Mouse (Mus musculus) retina, postnatal 7 days (tissue): ENCODE results near the gene Rsrp1.

Experiments
- DNase-seq: peaks from one replicate; pipeline ENCODE4 v3.0.0-alpha.2; 2012; ENCODE audit warnings: low read depth, low spot score

Rsrp1 gene

GRCm38 (mm10) chr4:134963021-134963776 lies 39.8 kb downstream of the Rsrp1 start:
- peak; percentile 41 for DNase-seq

DNA sequence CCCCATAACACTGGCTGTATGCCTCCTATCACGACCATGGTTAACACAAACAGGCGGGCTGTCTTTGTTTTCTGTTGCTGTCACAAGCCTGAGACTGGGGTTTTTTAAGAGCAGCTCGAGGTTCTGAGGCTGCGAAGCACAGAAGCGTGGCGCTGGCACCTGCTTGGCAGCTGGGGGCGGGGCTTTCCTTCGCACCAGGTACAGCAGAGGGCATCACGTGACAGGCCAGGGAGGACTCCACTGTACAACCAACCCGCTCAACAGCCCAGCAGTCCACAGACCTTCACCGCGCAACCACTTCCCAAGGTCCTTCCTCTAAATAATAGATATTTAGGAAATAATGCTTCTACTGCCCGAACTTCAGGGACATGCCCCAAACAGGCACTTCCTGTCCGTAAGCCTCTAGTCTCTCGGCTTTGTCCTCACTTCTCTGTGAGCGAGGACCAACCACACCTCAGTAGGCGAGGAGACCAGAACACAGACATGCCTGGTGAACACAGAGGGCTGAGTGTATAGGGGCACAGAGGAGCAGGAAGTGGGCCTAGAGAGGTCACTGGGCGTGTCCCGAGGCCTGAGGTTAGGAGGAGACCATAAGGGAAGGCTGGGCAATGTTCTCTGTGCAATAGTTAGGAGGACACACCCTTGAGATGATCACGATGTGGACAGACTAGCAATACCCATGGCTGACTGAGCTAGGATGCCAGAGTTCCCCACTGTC lies 44.7 kb downstream of the Rsrp1 start:
- no peak for DNase-seq

GRCm38 (mm10) chr4:134968605-134968976 lies 45.2 kb downstream of the Rsrp1 start:
- no peak for DNase-seq

DNA sequence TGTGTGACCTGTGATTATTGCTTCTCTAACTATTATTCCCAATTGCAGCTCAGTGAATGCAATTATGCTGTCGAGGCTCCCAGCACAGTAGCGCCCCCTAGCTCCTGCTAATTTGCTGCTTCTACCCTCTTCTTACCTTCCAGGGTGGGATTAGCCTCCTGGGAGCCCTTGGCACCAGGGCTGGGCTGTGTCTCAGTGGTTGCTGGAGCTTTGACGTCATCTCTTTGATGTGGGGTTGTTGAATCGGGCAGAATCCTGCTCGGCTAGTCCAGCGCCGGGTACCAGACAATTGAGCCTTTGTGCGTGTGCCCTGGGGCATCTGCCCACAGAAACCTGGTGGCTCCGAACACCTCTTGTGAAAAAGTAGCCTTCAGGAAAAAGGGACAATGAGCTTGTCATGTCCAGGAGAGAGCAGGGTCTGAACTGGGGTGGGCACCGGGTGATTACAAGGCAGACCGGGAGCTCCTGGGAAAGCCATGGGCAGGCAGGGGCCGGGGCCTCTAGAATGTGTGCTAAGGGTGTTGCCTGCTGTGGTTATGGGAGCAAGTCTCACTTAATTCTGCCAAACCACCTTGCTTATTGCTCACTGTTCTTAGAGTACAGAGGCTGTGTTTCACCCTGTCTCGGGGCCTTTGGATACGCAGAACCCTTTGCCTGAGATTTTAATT lies 52.0 kb downstream of the Rsrp1 start:
- no peak for DNase-seq

DNA sequence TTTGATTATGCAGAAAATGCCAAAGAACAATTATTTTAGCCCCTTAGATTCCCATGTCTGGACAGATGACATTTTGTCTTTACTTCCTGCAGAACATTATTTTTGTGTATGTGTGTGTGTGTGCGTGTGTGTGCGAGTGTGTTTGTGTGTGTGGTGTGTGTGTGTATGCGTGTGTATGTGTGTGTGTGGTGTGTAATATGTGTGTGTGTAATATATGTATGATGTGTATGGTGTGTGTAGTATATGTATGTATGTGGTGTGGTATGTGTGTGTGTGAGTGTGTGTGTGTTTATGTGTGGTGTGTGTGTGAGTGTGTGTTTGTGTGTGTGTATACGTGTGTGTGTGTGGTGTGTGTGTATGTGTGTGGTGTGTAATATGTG lies 52.5 kb downstream of the Rsrp1 start:
- DNase-seq: no peak
